Comparison of ENCODE assay signal across 23 mouse cellular contexts in the genomic region with DNA sequence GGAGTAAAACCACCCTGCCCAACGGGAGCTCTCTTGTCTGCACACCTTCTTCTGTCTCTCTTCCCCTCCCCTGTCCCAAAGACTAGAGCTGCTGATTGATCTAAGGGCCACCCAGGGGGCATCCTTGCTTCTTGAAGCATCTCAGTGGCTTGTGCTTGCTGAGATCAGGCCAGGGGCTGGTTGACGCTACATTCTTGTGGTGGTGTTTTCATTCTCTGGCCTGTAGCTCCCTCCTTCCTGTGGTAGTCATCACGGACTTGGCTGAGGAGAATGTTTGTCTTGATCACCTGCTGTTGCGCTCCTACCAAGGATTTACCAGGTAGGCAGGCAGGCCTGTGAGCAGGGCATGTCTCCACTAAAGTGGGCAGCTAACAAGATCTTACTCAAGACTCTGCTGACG. TPM values are rescaled to one million over a fixed set of nuclear protein-coding genes. Genes with fewer than 3 reads are reported as not detected.
"Had no signal": no experiment of that assay in that cellular context is flagged by ENCODE, and none has a peak within 500 bp of the region (broad histone marks: within the 10 kb centered on the region; RNA-seq: fewer than 3 reads in every experiment).

No protein-coding gene starts in this region.

- H3K4me2 ChIP-seq: lung, embryonic 14.5 days; midbrain, embryonic 11.5 days; midbrain, embryonic 13.5 days; midbrain, embryonic 15.5 days; neural tube, embryonic 13.5 days; neural tube, embryonic 15.5 days; stomach, embryonic 15.5 days had no signal

- DNase-seq: lung, adult 18-20 months; lung, embryonic 14.5 days; lung, postnatal 10 days; lung, postnatal 36 days; retina, postnatal 1 day; right cerebral cortex, adult 18-20 months; right cerebral cortex, postnatal 25 days; right cerebral cortex, postnatal 4 days; thymus, adult 2 months; thymus, postnatal 25 days; thymus, postnatal 4 days had no signal

- H3K4me1 ChIP-seq: megakaryocyte, embryonic 14.5 days; midbrain, embryonic 13.5 days; midbrain, embryonic 15.5 days; neural tube, embryonic 15.5 days; stomach, embryonic 15.5 days had no signal

- H3K9me3 ChIP-seq: midbrain, embryonic 13.5 days; midbrain, embryonic 15.5 days; neural tube, embryonic 13.5 days; neural tube, embryonic 15.5 days; stomach, embryonic 15.5 days had no signal

- H3K9ac ChIP-seq: lung, embryonic 14.5 days; midbrain, embryonic 13.5 days; midbrain, embryonic 15.5 days; neural tube, embryonic 13.5 days; neural tube, embryonic 15.5 days; stomach, embryonic 15.5 days had no signal

- ATAC-seq: midbrain, embryonic 13.5 days; midbrain, embryonic 15.5 days had no signal

- H3K27ac ChIP-seq: macrophage; midbrain, embryonic 13.5 days; midbrain, embryonic 15.5 days; neural tube, embryonic 13.5 days; neural tube, embryonic 15.5 days; stomach, embryonic 15.5 days; stomach, postnatal 0 days had no signal

- H3K4me3 ChIP-seq: megakaryocyte, embryonic 14.5 days; midbrain, embryonic 13.5 days; midbrain, embryonic 15.5 days; neural tube, embryonic 13.5 days; neural tube, embryonic 15.5 days; stomach, embryonic 15.5 days had no signal

- H3K27me3 ChIP-seq: megakaryocyte, embryonic 14.5 days; midbrain, embryonic 13.5 days; midbrain, embryonic 15.5 days; neural tube, embryonic 13.5 days; neural tube, embryonic 15.5 days; stomach, embryonic 15.5 days had no signal

RNA-seq across cellular contexts. Expression of a gene that starts 54.5 kb away (rescaled TPM):
- total RNA-seq: midbrain, postnatal 0 days; monocyte, adult 5-6 weeks had no signal
- polyA plus RNA-seq: liver, embryonic 16.5 days; thymus, adult 2 months had no signal
